Mouse (Mus musculus) intestine, embryonic 14.5 days (tissue): ENCODE measurements around the gene Erc2. TPM values are rescaled to one million over a fixed set of nuclear protein-coding genes. Genes with fewer than 3 reads are reported as not detected.

Experiments used
- ATAC-seq: fragments of 200-750 bp; cut with Nextera tagmentation; replicated peaks from 2 replicates; pipeline ENCODE4 v1.8.0; 2017; ENCODE audit warnings: low read depth, moderate number of reproducible peaks, moderate TSS enrichment, moderate library complexity; ENCODE audit not compliant: low FRiP score, low TSS enrichment
- DNase-seq: peaks from one replicate; pipeline ENCODE4 v3.0.0-alpha.2; 2018; ENCODE audit warnings: low spot score
- H3K27ac ChIP-seq: fragments of 300-500 bp; sonication (generic); 2 replicates; pipeline ENCODE4 v1.5.1; 2014; ENCODE audit warnings: low read depth, mild to moderate bottlenecking, control low read depth
- H3K27me3 ChIP-seq: fragments of 300-500 bp; sonication (generic); replicated peaks from 2 replicates; pipeline ENCODE4 v1.6.1; 2014; ENCODE audit warnings: low read length, control low read depth; ENCODE audit not compliant: control insufficient read depth, insufficient read depth
- H3K36me3 ChIP-seq: fragments of 300-500 bp; sonication (generic); 2 replicates; pipeline ENCODE4 v1.6.1; 2014; ENCODE audit warnings: low read length, control low read depth; ENCODE audit not compliant: control insufficient read depth, insufficient read depth
- H3K4me1 ChIP-seq: fragments of 300-500 bp; sonication (generic); replicated peaks from 2 replicates; pipeline ENCODE4 v1.6.1; 2014; ENCODE audit warnings: low read length, control low read depth, mixed read lengths; ENCODE audit not compliant: control insufficient read depth, insufficient read depth
- H3K4me2 ChIP-seq: fragments of 300-500 bp; sonication (generic); 2 replicates; pipeline ENCODE4 v1.6.1; 2014; ENCODE audit warnings: low read length
- H3K4me3 ChIP-seq: fragments of 300-500 bp; sonication (generic); 2 replicates; pipeline ENCODE4 v1.5.1; 2014; ENCODE audit warnings: low read depth, low read length, control low read depth, mixed read lengths
- H3K9ac ChIP-seq: fragments of 300-500 bp; sonication (generic); 2 replicates; pipeline ENCODE4 v1.6.1; 2014; ENCODE audit warnings: mild to moderate bottlenecking, low read length
- H3K9me3 ChIP-seq: fragments of 300-500 bp; sonication (generic); 2 replicates; pipeline ENCODE4 v1.6.1; 2016; ENCODE audit warnings: low read length, control low read depth; ENCODE audit not compliant: control insufficient read depth
- WGBS: fragments of 180-500 bp; shearing (Covaris S2); extraction: QIAGEN DNeasy Blood & Tissue Kit; methylation state at CpG from one replicate; pipeline ENCODE4 v1.1.7; 2014; 5-methylcytosine and 5-hydroxymethylcytosine counted together
- polyA plus RNA-seq: library from polyadenylated mRNA; unstranded; fragments of >200 nt; fragmentation: Nextera tagmentation; extraction: Ambion mirVana; gene quantifications from 2 replicates; pipeline ENCODE4 v1.2.1, GENCODE M21; 2014

Gene Erc2
- polyA plus RNA-seq, 1 experiment from 2014 or later, result 7.8 TPM

DNA sequence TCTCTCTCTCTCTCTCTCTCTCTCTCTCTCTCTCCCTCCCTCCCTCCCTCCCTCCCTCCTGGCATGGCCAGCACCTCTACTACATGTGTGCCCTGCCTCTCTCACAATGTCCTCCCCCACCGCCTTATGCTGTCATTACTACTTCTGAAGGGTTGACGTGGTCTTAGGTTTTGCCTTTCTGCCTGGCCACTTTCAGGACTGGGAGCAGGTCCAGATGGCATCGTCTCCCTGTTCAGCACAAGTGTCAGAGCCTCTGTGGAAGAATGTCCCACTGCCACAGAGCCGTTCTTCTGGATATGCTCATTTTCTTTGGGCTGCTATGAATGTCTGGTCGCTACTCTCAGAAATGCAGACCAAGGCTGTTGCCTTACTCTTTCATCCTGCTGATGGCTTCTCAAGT, 671.7 kb downstream of the Erc2 start:
- no peak overlapping the region for H3K27ac ChIP-seq
- WGBS, result 77% methylated on average over 5 of the region's 5 CpGs
- peaks cover 25% of the 10 kb centered on the region for H3K4me1 ChIP-seq
- no peaks in the 10 kb centered on the region for H3K9me3 ChIP-seq
- no peak overlapping the region for H3K4me3 ChIP-seq
- no peak for DNase-seq
- no peak for ATAC-seq
- H3K4me2 ChIP-seq, result no peak overlapping the region
- H3K36me3 ChIP-seq, result no peaks in the 10 kb centered on the region
- H3K9ac ChIP-seq, result no peak overlapping the region
- H3K27me3 ChIP-seq, result no peaks in the 10 kb centered on the region

DNA sequence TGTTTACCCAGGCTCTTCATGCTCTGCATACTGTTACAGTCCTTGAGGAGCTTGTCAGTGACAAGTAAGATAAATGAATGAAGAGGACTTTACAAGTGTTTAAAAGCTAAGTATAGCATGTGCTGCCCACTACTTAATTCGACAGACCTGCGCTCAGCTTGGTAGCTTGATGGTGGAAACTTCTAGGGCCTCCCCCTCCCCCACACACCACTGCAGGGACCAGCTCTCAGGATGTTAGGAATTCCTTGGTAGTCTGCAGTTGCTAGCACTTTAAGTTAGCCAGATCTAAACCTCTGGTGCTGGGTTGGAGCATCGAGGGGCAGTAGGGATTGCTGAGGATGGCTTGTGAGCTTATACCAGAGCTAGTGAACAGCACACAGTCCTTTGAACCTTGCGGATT, 672.9 kb downstream of the Erc2 start:
- Histone ChIP-seq H3K4me3 (no peak overlapping the region), H3K27me3 (no peaks in the 10 kb centered on the region), H3K27ac (peak overlapping the region; percentile 62), H3K9me3 (no peaks in the 10 kb centered on the region), H3K4me2 (peak overlapping the region; percentile 22), H3K9ac (no peak overlapping the region), H3K36me3 (no peaks in the 10 kb centered on the region), H3K4me1 (peaks cover 26% of the 10 kb centered on the region)
- ATAC-seq, result no peak; the same call in 1 of the 2 replicates
- peak; percentile 74 for DNase-seq
- 19% methylated on average over 4 of the region's 4 CpGs for WGBS

DNA sequence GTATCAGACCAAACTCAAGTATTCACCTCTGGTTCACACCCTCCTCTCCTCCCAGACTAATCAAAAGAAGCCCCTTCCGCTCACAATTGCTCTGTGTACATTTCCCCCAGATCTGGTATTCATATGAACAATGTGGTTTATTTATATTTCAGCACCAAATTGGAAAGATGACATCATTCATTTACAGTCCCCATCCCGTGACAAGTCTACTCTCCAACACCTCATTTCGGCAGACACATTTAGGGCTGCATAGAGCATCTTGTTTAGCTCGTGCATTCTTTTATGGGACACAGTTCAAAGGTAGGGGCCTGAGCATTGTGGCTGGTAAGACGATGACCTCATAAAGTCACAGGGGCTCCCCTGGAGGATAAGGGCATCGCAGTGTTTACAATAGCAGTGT, 677.9 kb downstream of the Erc2 start:
- H3K36me3 ChIP-seq, result no peaks in the 10 kb centered on the region
- DNase-seq (no peak), ATAC-seq (no peak)
- H3K4me2 ChIP-seq, result no peak overlapping the region
- no peak overlapping the region for H3K4me3 ChIP-seq
- 39% methylated on average over 6 of the region's 6 CpGs for WGBS
- H3K27me3 ChIP-seq, result no peaks in the 10 kb centered on the region
- H3K9me3 ChIP-seq, result no peaks in the 10 kb centered on the region
- H3K9ac ChIP-seq, result no peak overlapping the region
- no peak overlapping the region for H3K27ac ChIP-seq
- peaks cover 23% of the 10 kb centered on the region for H3K4me1 ChIP-seq

DNA sequence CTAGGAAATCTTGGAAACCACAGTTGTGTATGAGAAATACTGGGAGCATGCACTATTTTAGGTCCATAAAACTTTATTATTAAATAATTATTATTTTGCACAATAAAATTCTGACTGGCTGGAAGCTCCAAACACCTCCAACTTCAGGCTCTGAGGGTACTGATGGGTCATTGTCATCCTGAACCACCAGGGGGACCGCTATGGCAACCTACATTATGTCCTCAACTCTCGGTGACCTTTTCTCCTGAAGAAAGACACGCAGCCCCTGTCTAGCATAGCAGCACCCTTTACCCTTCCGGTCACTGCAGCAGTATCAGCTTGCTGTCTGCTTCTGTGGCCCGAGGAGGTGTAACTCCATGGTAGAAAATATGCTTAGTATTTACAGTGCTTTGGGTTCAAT, 679.0 kb downstream of the Erc2 start:
- ATAC-seq (no peak), DNase-seq (no peak)
- no peak overlapping the region for H3K9ac ChIP-seq
- 50% methylated on average over 5 of the region's 5 CpGs for WGBS
- peaks cover 11% of the 10 kb centered on the region for H3K4me1 ChIP-seq
- no peak overlapping the region for H3K27ac ChIP-seq
- no peaks in the 10 kb centered on the region for H3K9me3 ChIP-seq
- no peak overlapping the region for H3K4me3 ChIP-seq
- no peaks in the 10 kb centered on the region for H3K27me3 ChIP-seq
- no peak overlapping the region for H3K4me2 ChIP-seq
- no peaks in the 10 kb centered on the region for H3K36me3 ChIP-seq

DNA sequence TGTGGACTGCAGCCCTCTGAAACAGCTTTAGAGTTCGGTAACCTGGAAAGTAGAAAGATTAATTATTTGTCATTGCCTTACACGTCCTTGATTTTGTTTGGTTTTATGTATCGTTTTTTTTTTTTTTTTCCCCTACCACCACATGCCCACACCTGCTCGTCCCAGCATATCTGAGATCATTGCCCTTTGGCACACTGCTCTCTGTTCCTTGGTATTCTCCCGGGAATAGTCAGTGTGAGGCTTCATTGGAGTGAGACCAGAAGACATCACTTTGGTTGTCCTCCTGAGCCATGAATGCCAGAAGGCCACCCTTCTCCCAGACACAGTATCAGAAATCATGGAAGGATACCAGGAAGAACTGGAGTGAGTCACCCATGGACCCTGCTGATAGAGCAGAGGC, 681.9 kb downstream of the Erc2 start:
- Histone ChIP-seq H3K9ac (no peak overlapping the region), H3K27me3 (no peaks in the 10 kb centered on the region), H3K4me1 (peaks cover 4% of the 10 kb centered on the region; the same call in 1 of the 2 replicates), H3K4me3 (no peak overlapping the region), H3K9me3 (no peaks in the 10 kb centered on the region), H3K36me3 (no peaks in the 10 kb centered on the region), H3K27ac (no peak overlapping the region), H3K4me2 (no peak overlapping the region)
- no peak for DNase-seq
- WGBS, result 68% methylated on average over 5 of the region's 5 CpGs
- no peak for ATAC-seq

DNA sequence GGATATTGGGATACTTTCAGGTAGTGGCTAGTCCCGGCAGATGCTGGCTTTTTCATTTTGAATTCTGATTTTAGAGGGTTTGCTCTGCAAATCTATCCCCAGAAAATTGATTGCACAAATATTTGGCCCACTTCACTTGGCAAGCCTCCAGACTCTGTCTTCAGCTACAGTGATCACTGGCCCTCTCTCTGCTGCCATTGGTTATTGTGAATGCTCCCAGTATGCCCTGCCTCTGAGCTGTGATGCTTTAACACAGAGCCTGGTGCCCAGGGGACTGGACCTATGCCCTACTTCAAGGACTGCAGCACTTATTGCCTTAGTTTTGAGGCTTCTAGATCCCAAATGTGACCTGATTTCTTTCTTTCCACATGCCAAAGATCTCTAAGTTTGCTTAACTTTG, 686.4 kb downstream of the Erc2 start:
- Histone ChIP-seq H3K9ac (no peak overlapping the region), H3K27ac (no peak overlapping the region), H3K9me3 (no peaks in the 10 kb centered on the region), H3K4me2 (no peak overlapping the region), H3K36me3 (no peaks in the 10 kb centered on the region), H3K4me1 (peaks cover 19% of the 10 kb centered on the region), H3K27me3 (no peaks in the 10 kb centered on the region), H3K4me3 (no peak overlapping the region)
- DNase-seq (no peak), ATAC-seq (no peak)
- WGBS, result 52% methylated on average over 1 of the region's 1 CpGs

- Histone ChIP-seq H3K27me3 (no peaks in the 10 kb centered on the region), H3K4me3 (no peak overlapping the region), H3K9me3 (no peaks in the 10 kb centered on the region), H3K27ac (no peak overlapping the region), H3K9ac (no peak overlapping the region), H3K4me2 (no peak overlapping the region), H3K4me1 (peaks cover 10% of the 10 kb centered on the region; the same call in 1 of the 2 replicates), H3K36me3 (no peaks in the 10 kb centered on the region)
- 87% methylated on average over 7 of the region's 7 CpGs for WGBS
- ATAC-seq, result no peak
- no peak for DNase-seq
Measured at GRCm38 (mm10) chr14:28316851-28317250, 694.6 kb downstream of the Erc2 start.

DNA sequence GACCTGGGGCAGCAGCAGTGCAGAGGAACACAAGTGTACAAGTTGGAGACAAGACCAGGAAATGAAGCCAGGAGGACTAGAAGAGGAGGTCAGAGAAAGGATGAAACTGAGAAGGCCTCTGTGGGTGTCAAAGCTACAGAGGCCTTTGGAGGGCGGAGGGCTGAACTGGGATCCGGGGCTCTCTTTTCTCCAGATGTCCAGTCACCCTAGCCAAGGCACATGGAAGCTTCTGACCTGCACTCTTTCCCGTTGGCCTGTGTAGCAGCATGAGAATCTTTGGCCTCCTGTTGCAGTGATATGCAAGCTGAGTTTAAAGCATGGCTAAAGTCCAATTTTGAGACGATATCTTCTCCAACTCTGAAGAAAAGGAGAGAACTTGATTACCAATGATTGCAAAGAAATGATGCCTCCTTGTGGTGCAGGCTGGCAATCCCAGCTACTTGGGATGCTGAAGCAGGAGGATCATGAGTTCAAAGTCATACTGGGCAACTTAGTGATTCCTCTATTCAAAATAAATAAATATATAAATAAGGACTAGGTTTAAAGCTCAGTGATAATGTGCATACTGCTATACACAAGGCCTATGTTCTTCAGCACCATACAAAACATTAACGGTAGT, 699.8 kb downstream of the Erc2 start:
- H3K36me3 ChIP-seq, result no peaks in the 10 kb centered on the region
- no peaks in the 10 kb centered on the region for H3K27me3 ChIP-seq
- H3K4me2 ChIP-seq, result no peak overlapping the region
- ATAC-seq, result no peak
- 77% methylated on average over 5 of the region's 5 CpGs for WGBS
- no peaks in the 10 kb centered on the region for H3K9me3 ChIP-seq
- no peak overlapping the region for H3K9ac ChIP-seq
- H3K4me1 ChIP-seq, result no peaks in the 10 kb centered on the region; the same call in 1 of the 2 replicates
- no peak for DNase-seq
- H3K4me3 ChIP-seq, result no peak overlapping the region
- H3K27ac ChIP-seq, result no peak overlapping the region

- Histone ChIP-seq H3K4me2 (no peak overlapping the region), H3K36me3 (no peaks in the 10 kb centered on the region), H3K4me3 (no peak overlapping the region), H3K9me3 (no peaks in the 10 kb centered on the region), H3K27me3 (no peaks in the 10 kb centered on the region), H3K4me1 (no peaks in the 10 kb centered on the region; the same call in 1 of the 2 replicates), H3K27ac (no peak overlapping the region), H3K9ac (no peak overlapping the region)
- ATAC-seq, result no peak
- 81% methylated on average over 2 of the region's 2 CpGs for WGBS
- DNase-seq, result no peak
Measured at GRCm38 (mm10) chr14:28323243-28323642, 701.0 kb downstream of the Erc2 start.
